Mouse (Mus musculus): ENCODE data around the gene Gm20388. TPM values are rescaled to one million over a fixed set of nuclear protein-coding genes. Genes with fewer than 3 reads are reported as not detected.

The Gm20388 gene
- polyA plus RNA-seq, 1 experiment = 49.7 TPM

- Histone ChIP-seq H3K36me3 (ENCODE audit: control insufficient read depth, insufficient read depth, low read length) (no peaks in the 10 kb centered on the region), H3K4me1 (ENCODE audit: control insufficient read depth, insufficient read depth, low read length) (no peaks in the 10 kb centered on the region; the same call in 1 of the 2 replicates), H3K4me3 (ENCODE audit: insufficient read depth, low read depth, low read length) (no peak within 1 kb of the TSS; the same call in 1 of the 2 replicates), H3K27me3 (replicated peaks; ENCODE audit: control insufficient read depth, insufficient read depth, low read length) (no peaks in the 10 kb centered on the region), H3K27ac (ENCODE audit: insufficient read depth, low read depth, low read length) (no peak within 1 kb of the TSS)
- TF ChIP-seq CTCF (conservative IDR thresholded peaks at IDR 0.05; ENCODE audit: insufficient read depth, insufficient read length, low read depth, low read length) (no peak), POLR2A (IDR thresholded peaks at IDR 0.05; ENCODE audit: low read depth, low read length) (no peak)
- peak; percentile 56 for DNase-seq
- WGBS = 50% methylated on average over 13 of the region's 13 CpGs
These were observed 2788.4 kb downstream of the Gm20388 start, which contains the start of gene Cbfa2t3 for GRCm38 (mm10) chr8:122699005-122699492. Gene Cbfa2t3, minus strand, starts transcription at chr8:122699109.

GRCm38 (mm10) chr8:122700628-122701027, 2790.0 kb downstream of the Gm20388 start:
- TF ChIP-seq POLR2A (IDR thresholded peaks at IDR 0.05; ENCODE audit: low read depth, low read length) (no peak), CTCF (conservative IDR thresholded peaks at IDR 0.05; ENCODE audit: insufficient read depth, insufficient read length, low read depth, low read length) (no peak)

DNA sequence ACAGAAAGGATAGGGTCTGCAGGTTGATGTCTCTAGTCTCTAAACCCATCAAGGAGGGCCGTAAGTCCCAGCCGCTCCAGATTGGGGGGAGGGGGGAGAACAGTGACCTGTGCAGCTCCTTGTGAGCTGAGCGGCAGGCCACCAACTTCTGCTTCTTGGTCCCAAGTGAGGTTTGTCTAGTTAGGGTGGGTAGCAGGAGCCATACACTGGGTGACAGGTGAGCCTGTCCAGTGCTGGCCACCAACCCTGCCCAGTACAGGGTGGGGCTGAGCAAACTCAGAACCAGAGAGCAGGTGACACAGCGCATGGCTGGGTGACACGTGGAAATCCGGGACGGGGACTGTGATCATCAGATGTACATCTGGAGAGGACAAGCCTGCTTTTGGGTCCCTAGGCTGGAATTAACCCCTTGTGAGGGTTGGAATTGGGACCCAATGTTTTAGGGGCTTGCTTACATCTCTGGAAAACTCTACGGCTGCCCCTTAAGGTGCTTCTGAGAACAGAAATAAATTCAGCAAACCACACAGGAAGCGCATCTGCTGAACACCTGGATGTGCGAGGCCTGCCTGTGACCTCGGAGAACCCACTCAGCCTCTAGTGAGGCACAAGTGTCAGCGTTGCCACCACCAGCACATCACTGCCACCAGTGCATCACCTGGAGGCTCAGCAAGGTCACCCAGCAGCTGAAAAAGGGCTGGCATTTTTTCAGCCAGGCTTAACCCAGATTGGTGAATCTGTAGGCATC, 2791.0 kb downstream of the Gm20388 start:
- Histone ChIP-seq H3K27me3 (replicated peaks; ENCODE audit: control insufficient read depth, insufficient read depth, low read length) (no peaks in the 10 kb centered on the region), H3K27ac (ENCODE audit: insufficient read depth, low read depth, low read length) (no peak overlapping the region), H3K4me3 (ENCODE audit: insufficient read depth, low read depth, low read length) (no peak overlapping the region), H3K4me1 (ENCODE audit: control insufficient read depth, insufficient read depth, low read length) (peaks cover 2% of the 10 kb centered on the region), H3K36me3 (ENCODE audit: control insufficient read depth, insufficient read depth, low read length) (no peaks in the 10 kb centered on the region)
- DNase-seq = no peak
- 84% methylated on average over 12 of the region's 12 CpGs for WGBS
- TF ChIP-seq CTCF (conservative IDR thresholded peaks at IDR 0.05; ENCODE audit: insufficient read depth, insufficient read length, low read depth, low read length) = no peak
- TF ChIP-seq POLR2A (IDR thresholded peaks at IDR 0.05; ENCODE audit: low read depth, low read length) = no peak

More at GRCm38 (mm10) chr8:122700628-122701027, 2790.0 kb downstream of the Gm20388 start:
- no peaks in the 10 kb centered on the region for H3K36me3 ChIP-seq (ENCODE audit: control insufficient read depth, insufficient read depth, low read length)
- DNase-seq = no peak
- H3K27ac ChIP-seq (ENCODE audit: insufficient read depth, low read depth, low read length) = no peak overlapping the region
- 79% methylated on average over 13 of the region's 13 CpGs for WGBS
- H3K27me3 ChIP-seq (replicated peaks; ENCODE audit: control insufficient read depth, insufficient read depth, low read length) = no peaks in the 10 kb centered on the region
- H3K4me3 ChIP-seq (ENCODE audit: insufficient read depth, low read depth, low read length) = no peak overlapping the region
- H3K4me1 ChIP-seq (ENCODE audit: control insufficient read depth, insufficient read depth, low read length) = no peaks in the 10 kb centered on the region; the same call in none of the 2 replicates

- WGBS = 64% methylated on average over 10 of the region's 10 CpGs
These were observed 2791.8 kb downstream of the Gm20388 start for GRCm38 (mm10) chr8:122702301-122702941.

DNA sequence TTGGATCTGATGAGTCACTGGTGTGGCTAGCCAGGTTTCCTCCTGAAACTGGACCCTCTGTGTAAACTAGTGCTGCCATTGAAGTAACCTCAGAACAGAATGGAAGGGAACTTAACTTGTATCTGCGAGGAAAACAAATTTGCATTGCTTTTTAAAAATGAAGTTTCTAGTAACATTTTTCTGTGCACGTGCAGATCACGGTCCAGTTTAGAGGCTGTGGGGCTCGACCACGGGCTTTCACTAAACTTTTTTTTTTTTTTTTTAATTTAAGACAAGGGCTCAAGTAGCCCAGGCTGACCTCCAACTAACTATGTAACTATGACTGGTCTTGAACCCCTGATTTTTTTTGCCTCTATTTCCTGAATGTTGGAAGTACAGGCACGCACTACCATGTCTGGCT, 2792.3 kb downstream of the Gm20388 start:
- DNase-seq = no peak
- TF ChIP-seq CTCF (conservative IDR thresholded peaks at IDR 0.05; ENCODE audit: insufficient read depth, insufficient read length, low read depth, low read length) (no peak), POLR2A (IDR thresholded peaks at IDR 0.05; ENCODE audit: low read depth, low read length) (no peak)
- no peaks in the 10 kb centered on the region for H3K36me3 ChIP-seq (ENCODE audit: control insufficient read depth, insufficient read depth, low read length)
- H3K4me1 ChIP-seq (ENCODE audit: control insufficient read depth, insufficient read depth, low read length) = peaks cover 2% of the 10 kb centered on the region; the same call in 1 of the 2 replicates
- H3K4me3 ChIP-seq (ENCODE audit: insufficient read depth, low read depth, low read length) = no peak overlapping the region
- no peaks in the 10 kb centered on the region for H3K27me3 ChIP-seq (replicated peaks; ENCODE audit: control insufficient read depth, insufficient read depth, low read length)
- WGBS = 84% methylated on average over 6 of the region's 6 CpGs
- no peak overlapping the region for H3K27ac ChIP-seq (ENCODE audit: insufficient read depth, low read depth, low read length)

More at GRCm38 (mm10) chr8:122702301-122702941, 2791.8 kb downstream of the Gm20388 start:
- Histone ChIP-seq H3K27me3 (replicated peaks; ENCODE audit: control insufficient read depth, insufficient read depth, low read length) (no peaks in the 10 kb centered on the region), H3K36me3 (ENCODE audit: control insufficient read depth, insufficient read depth, low read length) (no peaks in the 10 kb centered on the region), H3K4me1 (ENCODE audit: control insufficient read depth, insufficient read depth, low read length) (peaks cover 2% of the 10 kb centered on the region), H3K4me3 (ENCODE audit: insufficient read depth, low read depth, low read length) (no peak overlapping the region), H3K27ac (ENCODE audit: insufficient read depth, low read depth, low read length) (no peak overlapping the region)
- TF ChIP-seq POLR2A (IDR thresholded peaks at IDR 0.05; ENCODE audit: low read depth, low read length) = no peak
- DNase-seq = no peak

GRCm38 (mm10) chr8:122704612-122705011, 2794.0 kb downstream of the Gm20388 start:
- Histone ChIP-seq H3K36me3 (ENCODE audit: control insufficient read depth, insufficient read depth, low read length) (no peaks in the 10 kb centered on the region), H3K4me3 (ENCODE audit: insufficient read depth, low read depth, low read length) (no peak overlapping the region), H3K27ac (ENCODE audit: insufficient read depth, low read depth, low read length) (no peak overlapping the region), H3K4me1 (ENCODE audit: control insufficient read depth, insufficient read depth, low read length) (peaks cover 2% of the 10 kb centered on the region; the same call in 1 of the 2 replicates), H3K27me3 (replicated peaks; ENCODE audit: control insufficient read depth, insufficient read depth, low read length) (no peaks in the 10 kb centered on the region)
- WGBS = 87% methylated on average over 3 of the region's 3 CpGs
- DNase-seq = no peak
- TF ChIP-seq POLR2A (IDR thresholded peaks at IDR 0.05; ENCODE audit: low read depth, low read length) = no peak
- no peak for TF ChIP-seq CTCF (conservative IDR thresholded peaks at IDR 0.05; ENCODE audit: insufficient read depth, insufficient read length, low read depth, low read length)

Measured in kidney, adult 2 months (tissue).